Mouse (Mus musculus) urinary bladder, postnatal 4 days (tissue): ENCODE data around the gene Gm10153.
"Not testable (repeated sequence)": the region's sequence is repeated elsewhere in the genome, so short reads cannot be mapped to it uniquely, and the experiment has no call there.

Experiments
- DNase-seq, 2 experiments: peaks; one replicate each; pipeline ENCODE4 v3.0.0; 2021 to 2022; ENCODE audit warnings: low spot score in 2 of 2

Gene Gm10153

GRCm38 (mm10) chr7:142143506-142144010, 46.6 kb downstream of the Gm10153 start:
- not testable (repeated sequence) for DNase-seq

DNA sequence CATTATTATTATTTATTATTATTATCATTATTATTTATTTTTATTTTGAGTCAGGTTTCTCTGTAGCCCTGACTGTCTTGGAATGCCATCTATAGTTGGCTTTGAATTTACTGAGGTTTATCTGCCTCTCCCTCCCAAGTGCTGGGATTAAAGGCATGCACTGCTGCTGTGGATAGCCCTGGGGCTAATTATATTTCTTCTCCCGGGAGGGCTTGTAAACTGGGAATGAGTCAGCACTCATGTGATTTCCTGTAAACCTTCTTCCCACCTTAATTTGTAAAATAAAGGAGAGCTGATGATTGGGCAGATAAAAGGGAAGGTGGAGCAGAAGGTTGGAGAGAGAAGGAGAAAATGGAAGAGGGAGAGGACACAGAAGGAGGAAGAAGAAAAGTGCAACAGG, 49.5 kb downstream of the Gm10153 start:
- DNase-seq = no peak
